In genomic region chr14:25739957-25740565, GRCm38 (mm10) we compare ENCODE assay signal across 10 mouse cellular contexts. TPM values are rescaled to one million over a fixed set of nuclear protein-coding genes. Genes with fewer than 3 reads are reported as not detected.
A peak's percentile ranks its signal among the peaks of the same experiment; 100 is the strongest.
DNase-seq lines count a peak whose midpoint lies in the region; ATAC-seq and TF ChIP-seq lines count a peak whose summit lies in the region.
"Had no signal": no experiment of that assay in that cellular context is flagged by ENCODE, and none has a peak within 500 bp of the region (broad histone marks: within the 10 kb centered on the region; RNA-seq: fewer than 3 reads in every experiment).

No protein-coding gene starts in this region.

- H3K4me2 ChIP-seq in lung, postnatal 0 days (replicated peaks; ENCODE audit: low read depth, low read length), result no peak overlapping the region
- no peak overlapping the region for H3K4me2 ChIP-seq in midbrain, embryonic 15.5 days
- H3K4me2 ChIP-seq: limb, embryonic 13.5 days had no signal

- no peak overlapping the region for H3K9ac ChIP-seq in lung, postnatal 0 days (replicated peaks; ENCODE audit: low read depth)
- no peak overlapping the region for H3K9ac ChIP-seq in midbrain, embryonic 15.5 days
- H3K9ac ChIP-seq: limb, embryonic 13.5 days had no signal

- ATAC-seq in lung, postnatal 0 days, result no peak
- ATAC-seq in midbrain, embryonic 15.5 days (replicated peaks), result no peak

- H3K4me1 ChIP-seq in lung, postnatal 0 days (ENCODE audit: insufficient read depth, low read depth, low read length), result peaks cover 27% of the 10 kb centered on the region; the same call in 1 of the 2 replicates
- H3K4me1 ChIP-seq in midbrain, embryonic 15.5 days, result 0 out of 2 replicates have a peak, but pooled peaks cover 5% of the 10 kb centered on the region

- no peaks in the 10 kb centered on the region for H3K9me3 ChIP-seq in lung, postnatal 0 days (ENCODE audit: low read length)
- H3K9me3 ChIP-seq in midbrain, embryonic 15.5 days, result no peaks in the 10 kb centered on the region
- H3K9me3 ChIP-seq: G1E; limb, embryonic 13.5 days had no signal

- no peaks in the 10 kb centered on the region for H3K36me3 ChIP-seq in lung, postnatal 0 days (ENCODE audit: insufficient read depth, low read length)
- no peaks in the 10 kb centered on the region for H3K36me3 ChIP-seq in midbrain, embryonic 15.5 days (replicated peaks)
- H3K36me3 ChIP-seq: G1E had no signal

- 0 out of 2 replicates have a peak, but pooled peaks have one; percentile 9 for TF ChIP-seq CTCF in lung, postnatal 0 days (IDR thresholded peaks at IDR 0.05)

- no peak for TF ChIP-seq EP300 in lung, postnatal 0 days (IDR thresholded peaks at IDR 0.05)

- no peak overlapping the region for H3K27ac ChIP-seq in lung, postnatal 0 days (ENCODE audit: low read length)
- H3K27ac ChIP-seq in midbrain, embryonic 15.5 days, result no peak overlapping the region

- no peak overlapping the region for H3K4me3 ChIP-seq in lung, postnatal 0 days (ENCODE audit: low read depth, low read length)
- no peak overlapping the region for H3K4me3 ChIP-seq in midbrain, embryonic 15.5 days
- H3K4me3 ChIP-seq: limb, embryonic 13.5 days had no signal

- no peak for DNase-seq in lung, postnatal 0 days (ENCODE audit: low spot score)
- no peak for DNase-seq in lung, postnatal 25 days (ENCODE audit: low spot score)
- DNase-seq in cerebellum, postnatal 4 days (ENCODE audit: low spot score in 2 of 2), result peak; percentile 33 to 70
- DNase-seq in layer of hippocampus, postnatal 14 days (ENCODE audit: low spot score in 2 of 2), result peak; percentile 62 to 89
- peak; percentile 52 for DNase-seq in right cerebral cortex, postnatal 25 days
- no peak for DNase-seq in heart, postnatal 14 days
- DNase-seq in spleen, postnatal 4 days (ENCODE audit: low spot score in 2 of 2), result no peak

- intact Hi-C loops in heart, postnatal 14 days (cut with DNase I), result loop anchor here (10.0 kb wide), 1 partner anchor 55 kb away; no protein-coding TSS in a partner anchor

- 79% methylated on average over 4 of the region's 4 CpGs for WGBS in lung, postnatal 0 days
- WGBS in midbrain, embryonic 15.5 days, result 72% methylated on average over 4 of the region's 4 CpGs

- no peaks in the 10 kb centered on the region for H3K27me3 ChIP-seq in lung, postnatal 0 days (replicated peaks; ENCODE audit: insufficient read depth, low read length)
- no peaks in the 10 kb centered on the region for H3K27me3 ChIP-seq in midbrain, embryonic 15.5 days (replicated peaks)
- H3K27me3 ChIP-seq: limb, embryonic 13.5 days had no signal

RNA-seq across cellular contexts. Expression of gene Zcchc24, which starts 28.8 kb away (rescaled TPM):
- 19.3 and 19.5 TPM in 2 replicates for polyA plus RNA-seq in lung, postnatal 0 days (2015; fragmentation: Nextera tagmentation; extraction: Ambion mirVana)
- total RNA-seq in layer of hippocampus, postnatal 14 days (2021), result 10 to 100 TPM; 60.4 to 63.5 TPM
- 12.3 and 14.2 TPM in 2 replicates for polyA plus RNA-seq in midbrain, embryonic 15.5 days (2015; fragmentation: Nextera tagmentation; extraction: Ambion mirVana)
- 10 to 100 TPM; 47.6 to 48.3 TPM for total RNA-seq in heart, postnatal 14 days (2021)
- polyA plus RNA-seq: G1E had no signal

RNA-seq across cellular contexts. Expression of gene Ppif, which starts 46.1 kb away (rescaled TPM):
- 11.2 and 13.8 TPM in 2 replicates for polyA plus RNA-seq in lung, postnatal 0 days (2015; fragmentation: Nextera tagmentation; extraction: Ambion mirVana)
- total RNA-seq in layer of hippocampus, postnatal 14 days (2021), result 10 to 100 TPM; 27.6 to 27.7 TPM
- polyA plus RNA-seq in midbrain, embryonic 15.5 days (2015; fragmentation: Nextera tagmentation; extraction: Ambion mirVana), result 30.6 and 32.0 TPM in 2 replicates
- total RNA-seq in heart, postnatal 14 days (2021), result 100 to 1,000 TPM; 238 to 261 TPM

Comparison
In these comparisons a context has a peak if more than half of its experiments do, and no peak if none do; other contexts are left out.
1. DNase-seq: peak in cerebellum, postnatal 4 days (2 of 2), layer of hippocampus, postnatal 14 days (2 of 2) and right cerebral cortex, postnatal 25 days (single experiment); none in lung, postnatal 0 days (single experiment), lung, postnatal 25 days (single experiment), heart, postnatal 14 days (0 of 2) and spleen, postnatal 4 days (0 of 2).
2. RNA of gene Ppif, which starts 46.1 kb away (total RNA-seq): 238 to 261 TPM in heart, postnatal 14 days; 27.6 to 27.7 TPM in layer of hippocampus, postnatal 14 days; every median in the first group is over 4 times any median in the second.